Mouse (Mus musculus): Measurements from ENCODE around the gene Tarbp2.

GRCm38 (mm10) chr15:102499851-102500250 is 18.1 kb upstream of the Tarbp2 start:
- no peak for TF ChIP-seq CTCF (IDR thresholded peaks at IDR 0.05; ENCODE audit: control insufficient read depth, insufficient read depth, insufficient replicate concordance, low read depth, low read length)
- TF ChIP-seq POLR2A (IDR thresholded peaks at IDR 0.05; ENCODE audit: control insufficient read depth, low read depth, low read length), result no peak
